Mouse (Mus musculus): ENCODE data around the gene Ccdc85b.

GRCm38 (mm10) chr19:5492641-5493040 is 34.9 kb upstream of the Ccdc85b start:
- TF ChIP-seq CTCF (IDR thresholded peaks at IDR 0.05 in 2 of 3, conservative IDR thresholded peaks at IDR 0.05 in 1 of 3; ENCODE audit: control insufficient read depth in 1 of 3, insufficient read depth in 1 of 3, low read depth in 2 of 3, low read length in 3 of 3, poor library complexity in 1 of 3, severe bottlenecking in 1 of 3): no peak
- TF ChIP-seq HCFC1 (IDR thresholded peaks at IDR 0.05; ENCODE audit: low read depth, low read length): no peak
- TF ChIP-seq MAX (IDR thresholded peaks at IDR 0.05; ENCODE audit: low read length): no peak
- no peak for TF ChIP-seq ZNF384 (IDR thresholded peaks at IDR 0.05; ENCODE audit: low read depth, low read length)
- TF ChIP-seq ETS1 (IDR thresholded peaks at IDR 0.05; ENCODE audit: low read depth, low read length): no peak
- TF ChIP-seq USF2 (IDR thresholded peaks at IDR 0.05; ENCODE audit: borderline replicate concordance in 1 of 2, insufficient read depth in 1 of 2, low read depth in 1 of 2, low read length in 2 of 2): no peak
- TF ChIP-seq ZKSCAN1 (IDR thresholded peaks at IDR 0.05; ENCODE audit: low read depth, low read length): no peak
- TF ChIP-seq MAFK (IDR thresholded peaks at IDR 0.05; ENCODE audit: borderline replicate concordance, low read depth, low read length): no peak

All from MEL (cell line).